Mouse (Mus musculus) naive thymus-derived CD4-positive, alpha-beta T cell, adult 2 months (primary cell): ENCODE measurements at regions not wholly inside any gene's neighbourhood (a gene's known extent, or its start where the extent isn't known, plus 50 kb on each side); places are given as distances from the start of the nearest gene placed in this dataset.

Experiments
- DNase-seq: peaks from one replicate; pipeline ENCODE4 v3.0.0-alpha.2; 2011; ENCODE audit warnings: low read depth

DNA sequence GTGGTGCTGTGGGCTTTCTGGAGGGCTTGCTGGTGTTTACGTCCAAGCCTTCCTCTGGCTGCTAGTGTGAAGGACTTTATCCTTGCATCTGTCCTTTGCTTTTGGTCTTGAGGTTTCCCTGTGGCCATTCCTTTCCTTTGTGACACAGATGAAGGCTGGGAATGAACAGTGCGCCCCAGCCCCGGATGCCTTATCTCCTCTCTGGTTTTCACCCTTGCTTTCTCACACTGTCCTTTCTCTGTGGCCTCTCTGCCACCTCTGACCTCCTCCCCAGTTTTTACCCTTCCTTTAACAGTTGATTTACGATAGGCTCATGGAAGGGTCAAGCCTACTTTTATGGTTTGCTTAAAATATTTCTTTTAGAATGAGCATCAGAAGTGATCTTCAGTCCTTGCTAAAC lies 53.2 kb downstream of the Gas1 start:
- DNase-seq, result no peak

DNA sequence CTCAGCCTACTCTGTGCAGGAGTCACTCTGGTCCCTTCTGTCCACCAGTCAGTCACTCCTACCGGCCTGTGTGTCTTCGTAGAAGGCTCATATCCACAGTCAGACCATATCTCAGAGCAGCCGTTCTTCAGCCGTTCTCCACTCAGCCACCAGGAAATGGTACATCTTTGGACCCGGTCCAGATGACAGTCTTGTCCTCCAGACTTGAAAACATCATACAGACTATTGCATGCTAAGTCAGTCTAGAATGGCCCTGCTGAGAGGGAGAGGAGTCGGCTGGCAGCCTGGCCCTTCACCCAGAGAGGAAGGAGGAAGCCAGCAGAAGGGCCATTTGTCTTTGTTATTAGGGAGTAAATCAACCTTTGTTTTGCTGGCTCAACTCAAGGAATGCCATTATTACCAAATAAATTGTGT lies 54.0 kb downstream of the Gas1 start:
- DNase-seq, result no peak

DNA sequence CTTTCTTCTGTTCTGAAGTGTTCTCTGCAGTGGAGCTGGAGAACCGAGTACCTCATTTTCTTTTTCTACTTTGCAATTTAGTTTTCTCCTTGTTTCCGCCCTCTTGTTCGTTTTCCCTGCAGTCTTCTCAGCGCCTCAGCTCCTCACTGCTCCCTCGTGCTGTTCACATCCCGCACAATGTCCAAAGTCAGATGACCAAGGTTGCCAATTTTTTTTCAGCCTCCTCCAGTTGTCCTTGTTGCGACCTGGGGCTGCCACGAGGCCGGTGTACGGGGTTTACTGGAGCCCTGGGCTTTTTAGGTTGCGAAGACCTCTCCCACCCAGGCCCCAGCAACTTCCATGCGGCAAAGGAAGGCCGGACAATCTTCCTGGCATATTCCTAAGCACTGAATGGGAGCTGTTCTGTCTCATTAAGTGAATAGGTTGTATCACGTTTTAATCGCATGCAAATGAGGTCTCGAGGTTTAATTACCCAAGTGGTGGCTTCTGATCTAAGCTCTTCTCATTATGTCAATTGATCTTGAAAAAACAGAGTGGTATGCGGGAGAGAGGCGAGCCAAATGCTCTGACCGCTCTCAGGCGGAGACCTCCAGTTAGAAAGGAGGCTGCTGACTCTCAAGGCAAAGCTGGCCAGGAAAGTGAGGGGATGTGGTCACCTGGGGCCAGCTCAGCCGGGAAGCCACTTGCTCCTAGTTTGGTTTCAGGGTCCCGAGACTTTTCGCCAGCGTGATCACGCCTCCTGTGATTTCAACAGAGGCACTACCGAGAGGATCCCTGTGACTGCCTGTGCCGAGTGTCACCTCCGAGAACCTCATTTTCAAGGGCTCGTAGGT lies 54.6 kb downstream of the Gas1 start:
- DNase-seq, result no peak

DNA sequence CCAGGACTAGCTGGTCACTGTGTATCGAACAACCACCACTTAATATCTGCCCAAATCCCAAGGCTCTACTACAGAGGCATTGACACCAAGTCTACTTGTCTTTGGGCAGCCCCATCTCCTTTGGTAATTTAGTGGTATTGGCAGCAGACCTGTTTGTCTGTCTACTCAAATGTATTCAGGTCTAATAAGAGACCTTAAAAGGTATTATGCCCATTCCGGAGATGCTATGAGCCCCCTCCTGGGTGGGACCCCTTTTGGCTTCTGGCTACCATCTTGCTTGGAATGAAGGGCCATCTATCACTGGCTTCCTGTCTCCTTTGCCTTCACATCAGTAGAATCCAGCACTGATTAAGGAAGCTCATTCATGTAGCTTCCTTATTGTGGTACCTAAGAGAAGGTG lies 65.7 kb downstream of the Gas1 start:
- no peak for DNase-seq

DNA sequence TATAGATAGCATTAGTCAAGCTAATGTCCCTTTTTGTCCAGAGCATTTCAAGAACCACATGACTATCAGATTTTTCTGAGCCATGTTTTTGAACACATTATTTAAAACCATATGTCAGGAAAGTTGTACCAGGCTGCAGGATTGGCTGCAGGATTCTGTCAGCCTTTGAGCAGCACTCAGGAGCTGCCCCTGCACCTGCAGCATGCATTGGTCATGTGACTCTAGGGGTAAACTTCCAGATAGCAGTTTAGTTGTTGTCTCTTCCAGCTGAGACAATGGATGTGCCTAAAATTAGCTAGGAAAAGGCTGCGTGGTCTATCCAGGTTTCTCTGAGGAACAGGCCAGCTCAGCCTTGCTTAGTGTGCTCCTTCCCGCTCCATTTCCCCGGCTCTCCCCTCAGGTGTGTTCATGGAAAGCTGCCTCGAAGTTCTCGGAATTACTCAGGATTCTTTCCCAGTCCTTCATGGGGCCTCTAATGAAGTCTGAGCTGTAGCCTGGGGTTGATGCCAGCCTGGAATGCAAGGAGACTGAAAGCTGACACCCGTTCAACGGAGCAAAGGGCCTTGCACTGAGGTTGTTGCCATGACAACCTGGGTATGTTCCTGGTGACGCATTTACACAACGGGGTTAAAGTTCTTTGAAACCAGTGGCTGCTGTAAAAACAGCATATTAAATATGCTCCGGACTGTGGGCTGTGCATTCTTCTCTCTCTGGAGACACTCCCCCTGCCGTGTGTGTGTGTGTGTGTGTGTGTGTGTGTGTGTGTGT lies 66.9 kb downstream of the Gas1 start:
- DNase-seq, result no peak

- DNase-seq, result no peak
These were observed 71.9 kb downstream of the Gas1 start for GRCm38 (mm10) chr13:60105286-60105685.

- DNase-seq, result no peak
These were observed 75.5 kb downstream of the Gas1 start for GRCm38 (mm10) chr13:60101651-60102050.

- no peak for DNase-seq
These were observed 76.7 kb downstream of the Gas1 start for GRCm38 (mm10) chr13:60100130-60101112.

GRCm38 (mm10) chr13:60099469-60100129 lies 77.6 kb downstream of the Gas1 start:
- no peak for DNase-seq

DNA sequence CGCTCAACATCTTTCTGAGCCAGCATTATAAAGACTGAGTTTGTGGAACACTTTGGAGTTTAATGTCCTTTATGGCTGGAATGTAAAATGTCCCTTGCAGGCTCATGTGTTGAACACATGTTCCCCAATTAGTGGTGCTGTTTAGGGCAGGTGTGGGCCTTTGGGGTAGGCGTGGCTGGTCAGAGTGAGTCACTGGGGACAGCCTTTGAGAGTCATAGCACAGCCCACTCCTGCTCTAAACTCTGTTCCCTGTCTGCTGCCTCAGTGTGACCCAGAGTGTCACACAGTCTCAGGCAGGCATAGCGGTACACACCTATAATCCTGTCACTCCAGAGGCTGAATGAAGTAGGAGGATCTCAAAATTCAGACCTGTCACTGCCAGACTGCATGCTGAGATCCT lies 78.8 kb downstream of the Gas1 start:
- no peak for DNase-seq

DNA sequence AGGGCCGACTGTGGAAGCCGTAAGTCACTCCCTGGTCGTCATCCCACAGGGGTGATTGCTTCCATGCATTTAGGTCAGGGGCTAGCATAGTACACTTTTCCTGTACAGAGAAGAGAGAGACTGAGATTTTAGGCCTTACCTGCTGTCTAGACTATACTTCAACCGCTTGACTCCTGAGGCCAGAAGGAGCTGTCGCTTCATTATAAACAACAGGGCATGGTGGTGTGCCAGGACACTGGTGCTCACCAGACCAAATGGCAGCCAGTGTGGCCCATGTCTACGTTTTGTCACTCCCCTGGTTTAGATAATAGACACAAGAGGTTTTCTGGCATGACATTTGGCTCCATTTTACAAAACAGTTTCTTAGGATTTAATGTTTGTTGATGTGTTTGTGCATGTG lies 79.4 kb downstream of the Gas1 start:
- no peak for DNase-seq

DNA sequence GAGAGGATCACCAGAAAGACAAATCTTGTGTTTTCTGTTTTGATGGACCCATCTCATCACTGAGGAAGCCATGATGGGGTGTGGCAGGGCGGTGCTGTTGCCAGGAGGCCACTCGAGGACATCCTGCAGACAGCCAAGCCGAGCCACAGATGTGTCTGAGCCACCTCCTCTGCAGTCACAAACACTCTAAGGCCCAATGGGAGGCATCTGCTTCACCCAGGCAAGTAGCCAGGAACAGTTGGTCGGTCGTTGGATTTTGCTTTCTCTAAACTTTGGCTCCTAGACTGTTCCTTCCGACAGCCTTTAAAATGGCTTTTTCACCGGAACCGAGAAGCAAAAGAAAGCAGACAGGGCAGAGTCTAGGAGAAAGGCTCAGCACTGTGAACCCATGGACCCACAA lies 90.5 kb downstream of the Gas1 start:
- no peak for DNase-seq

- no peak for DNase-seq
These were observed 92.2 kb downstream of the Gas1 start for GRCm38 (mm10) chr13:60084975-60085374.

- DNase-seq, result no peak
These were observed 92.9 kb downstream of the Gas1 start for GRCm38 (mm10) chr13:60084290-60084689.

- no peak for DNase-seq
These were observed 97.1 kb downstream of the Gas1 start for GRCm38 (mm10) chr13:60080113-60080512.

- DNase-seq, result no peak
These were observed 98.7 kb downstream of the Gas1 start for GRCm38 (mm10) chr13:60078331-60079050.

DNA sequence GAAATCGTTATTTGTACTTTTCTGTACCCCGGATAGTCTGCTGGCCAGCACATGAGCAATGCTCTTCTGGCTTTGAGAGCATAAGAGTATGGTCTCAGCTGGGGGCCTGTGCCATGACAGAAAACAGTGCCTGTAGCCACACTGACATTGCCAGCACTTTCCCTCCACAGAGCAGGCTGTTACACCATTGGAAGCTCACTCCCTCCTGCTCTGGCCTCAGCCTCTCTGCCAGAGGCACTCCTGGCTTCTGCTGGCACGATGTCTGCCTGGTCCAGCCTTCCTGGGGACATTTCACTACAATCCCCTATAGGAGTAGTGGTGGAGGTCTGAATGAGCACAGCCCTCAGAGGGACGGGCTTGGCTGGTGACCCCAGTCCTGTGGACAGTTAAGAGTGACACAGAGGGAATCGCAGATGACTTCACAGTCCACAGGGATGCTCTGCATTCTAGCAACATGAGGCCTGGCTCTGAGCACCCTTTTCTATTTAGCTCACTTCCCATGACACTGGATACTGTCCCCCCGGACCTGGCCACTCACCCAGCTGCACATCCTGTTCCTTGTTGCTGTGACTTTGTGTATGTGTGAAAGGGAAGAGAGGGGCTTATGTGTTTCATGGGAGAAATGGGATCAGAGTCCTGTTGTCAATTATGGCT lies 100.9 kb downstream of the Gas1 start:
- no peak for DNase-seq

DNA sequence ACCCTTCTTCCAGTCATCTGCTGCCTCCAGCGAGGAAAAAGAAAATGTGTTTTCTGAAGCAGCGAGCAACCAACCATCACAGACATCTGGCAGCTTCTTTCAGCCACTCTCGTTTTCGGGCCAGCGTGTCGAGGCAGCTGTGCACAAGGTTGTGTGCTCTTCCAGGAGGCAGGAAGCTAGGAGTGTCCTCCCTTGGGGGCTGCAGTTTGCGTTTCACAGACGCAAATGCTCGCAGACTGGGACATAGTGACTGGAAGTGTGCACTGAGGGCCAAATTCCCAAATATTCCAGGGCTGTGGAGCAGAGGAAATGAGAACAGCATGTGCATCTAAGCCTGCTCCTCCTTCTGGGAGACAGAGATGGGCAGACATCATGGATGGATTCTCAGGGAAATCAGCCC lies 105.6 kb downstream of the Gas1 start:
- no peak for DNase-seq

DNA sequence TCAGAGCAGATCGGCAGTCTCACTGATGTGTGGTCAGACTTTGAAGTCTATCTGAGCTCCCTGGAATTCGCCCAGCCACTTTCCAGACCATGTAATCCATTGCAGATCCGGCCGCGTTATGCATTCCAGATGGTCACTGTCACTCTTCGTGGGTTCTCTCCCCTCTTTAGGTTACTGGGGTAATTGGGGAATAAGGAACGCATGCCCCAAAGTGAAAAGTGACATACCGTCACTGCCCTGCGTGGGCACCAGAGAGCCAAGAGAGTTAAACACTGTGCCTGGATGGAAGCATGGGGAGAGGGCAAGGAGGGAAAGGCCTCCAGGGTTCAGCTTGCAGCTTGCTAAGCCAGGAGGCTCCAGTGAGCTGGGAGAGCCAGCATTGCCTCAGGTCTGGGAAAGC lies 108.0 kb downstream of the Gas1 start:
- no peak for DNase-seq

- no peak for DNase-seq
These were observed 109.8 kb downstream of the Gas1 start for GRCm38 (mm10) chr13:60067325-60067724.

DNA sequence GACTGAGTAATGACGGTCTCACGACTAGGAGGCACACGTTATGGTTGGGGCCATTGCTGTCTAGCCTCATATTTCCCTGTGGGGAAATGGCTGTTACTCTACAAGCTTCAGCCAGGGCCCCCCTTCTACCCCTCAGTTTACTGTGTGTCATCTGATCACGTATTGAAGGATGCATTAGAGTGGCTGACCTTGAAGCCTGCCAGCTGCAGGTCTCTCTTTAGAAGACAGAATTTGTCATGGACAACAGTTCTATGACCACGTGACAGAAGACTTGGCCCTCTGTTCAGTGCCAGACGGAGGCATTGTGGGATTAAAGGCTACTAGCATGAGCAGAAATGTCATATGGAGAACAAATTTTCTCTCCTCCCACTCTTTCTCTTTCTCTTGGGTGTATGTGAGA lies 115.6 kb downstream of the Gas1 start:
- DNase-seq, result no peak
